Comparison of ENCODE assay signal across 28 mouse cellular contexts in genomic region chr15:99547732-99548131, GRCm38 (mm10). TPM values are rescaled to one million over a fixed set of nuclear protein-coding genes. Genes with fewer than 3 reads are reported as not detected.
DNase-seq lines count a peak whose midpoint lies in the region; ATAC-seq and TF ChIP-seq lines count a peak whose summit lies in the region.
"Had no signal": no experiment of that assay in that cellular context is flagged by ENCODE, and none has a peak within 500 bp of the region (broad histone marks: within the 10 kb centered on the region; RNA-seq: fewer than 3 reads in every experiment).

No protein-coding gene starts in this region.

- TF ChIP-seq CTCF in C2C12 (IDR thresholded peaks at IDR 0.05; ENCODE audit: control insufficient read depth, insufficient read depth, insufficient read length) (no peak), Patski (IDR thresholded peaks at IDR 0.05) (no peak)

- no peaks in the 10 kb centered on the region for H3K79me3 ChIP-seq in C2C12 (ENCODE audit: low read depth)

- H3K4me3 ChIP-seq in C2C12 (ENCODE audit: insufficient read depth, poor library complexity, severe bottlenecking), result no peak overlapping the region
- no peak overlapping the region for H3K4me3 ChIP-seq in limb, embryonic 10.5 days
- no peak overlapping the region for H3K4me3 ChIP-seq in hindbrain, embryonic 12.5 days
- H3K4me3 ChIP-seq: forebrain, embryonic 12.5 days; forebrain, embryonic 15.5 days; heart, adult 2 months; heart, embryonic 10.5 days; heart, embryonic 13.5 days; hindbrain, embryonic 15.5 days had no signal

- peak; percentile 63 for ATAC-seq in Patski
- no peak for ATAC-seq in hindbrain, embryonic 12.5 days (ENCODE audit: low FRiP score)
- ATAC-seq: forebrain, embryonic 15.5 days had no signal

- H3K4me1 ChIP-seq in limb, embryonic 10.5 days, result peaks cover 20% of the 10 kb centered on the region; the same call in 1 of the 2 replicates
- H3K4me1 ChIP-seq in hindbrain, embryonic 12.5 days, result peaks cover 10% of the 10 kb centered on the region
- H3K4me1 ChIP-seq: forebrain, embryonic 12.5 days; forebrain, embryonic 15.5 days; heart, embryonic 13.5 days had no signal

- POLR2A ChIA-PET in Patski (lab: Charles Lee), result no interaction called here

- 0 out of 2 replicates have a peak overlapping the region, but pooled peaks have one; percentile 38 for H3K27ac ChIP-seq in limb, embryonic 10.5 days
- no peak overlapping the region for H3K27ac ChIP-seq in hindbrain, embryonic 12.5 days
- H3K27ac ChIP-seq: forebrain, embryonic 12.5 days; forebrain, embryonic 15.5 days; heart, adult 2 months; heart, embryonic 10.5 days; hindbrain, embryonic 15.5 days had no signal

- no peaks in the 10 kb centered on the region for H3K27me3 ChIP-seq in C2C12 (ENCODE audit: control insufficient read depth, insufficient read depth, insufficient read length)
- H3K27me3 ChIP-seq in Patski, result no peaks in the 10 kb centered on the region
- H3K27me3 ChIP-seq in limb, embryonic 10.5 days (ENCODE audit: low read depth, poor library complexity, severe bottlenecking), result peaks cover 21% of the 10 kb centered on the region
- peaks cover 8% of the 10 kb centered on the region for H3K27me3 ChIP-seq in hindbrain, embryonic 12.5 days
- H3K27me3 ChIP-seq: forebrain, embryonic 15.5 days; hindbrain, embryonic 15.5 days had no signal

- in situ Hi-C loops in Patski (cut with MboI; ENCODE audit: low pct_unique_long_range_greater_than_20kb), result no loop called here

- 76% methylated on average over 6 of the region's 6 CpGs for WGBS in limb, embryonic 10.5 days
- 87% methylated on average over 6 of the region's 6 CpGs for WGBS in hindbrain, embryonic 12.5 days

- no peak overlapping the region for H3ac ChIP-seq in C2C12 (ENCODE audit: control insufficient read depth, insufficient read length, low read depth)

- DNase-seq in 3134 (ENCODE audit: extremely low read depth, insufficient read length, low spot score) (peak; percentile 74), Patski (ENCODE audit: low read depth, low spot score) (peak; percentile 79)
- DNase-seq in limb, embryonic 10.5 days (ENCODE audit: low spot score), result no peak
- no peak for DNase-seq in right cerebral cortex, adult 18-20 months
- no peak for DNase-seq in kidney, adult 8-10 months
- DNase-seq: adrenal gland, postnatal 10 days; adrenal gland, postnatal 36 days; cerebellum, adult 18-20 months; cerebellum, adult 9-10 months; cerebellum, postnatal 14 days; gastrocnemius, postnatal 10 days; gastrocnemius, postnatal 36 days; heart, adult 2 months; heart, postnatal 14 days; heart, postnatal 4 days had no signal

- H3K4me2 ChIP-seq in hindbrain, embryonic 12.5 days (replicated peaks), result no peak overlapping the region
- H3K4me2 ChIP-seq: forebrain, embryonic 12.5 days; forebrain, embryonic 15.5 days; heart, embryonic 13.5 days; hindbrain, embryonic 15.5 days had no signal

- no peaks in the 10 kb centered on the region for H3K9me3 ChIP-seq in limb, embryonic 10.5 days (replicated peaks)
- no peaks in the 10 kb centered on the region for H3K9me3 ChIP-seq in hindbrain, embryonic 12.5 days (replicated peaks)
- H3K9me3 ChIP-seq: forebrain, embryonic 12.5 days; forebrain, embryonic 15.5 days; G1E; heart, embryonic 10.5 days; heart, embryonic 13.5 days; hindbrain, embryonic 15.5 days had no signal

- CTCF ChIA-PET in Patski (lab: Charles Lee), result no interaction called here

- H3K36me3 ChIP-seq in C2C12 (ENCODE audit: control insufficient read depth, insufficient read depth), result no peaks in the 10 kb centered on the region
- no peaks in the 10 kb centered on the region for H3K36me3 ChIP-seq in limb, embryonic 10.5 days
- no peaks in the 10 kb centered on the region for H3K36me3 ChIP-seq in hindbrain, embryonic 12.5 days
- H3K36me3 ChIP-seq: forebrain, embryonic 12.5 days; forebrain, embryonic 15.5 days; G1E; heart, embryonic 10.5 days; heart, embryonic 13.5 days; hindbrain, embryonic 15.5 days had no signal

- no peaks in the 10 kb centered on the region for H3K79me2 ChIP-seq in C2C12 (ENCODE audit: control insufficient read depth, insufficient read depth)

- H3K9ac ChIP-seq in hindbrain, embryonic 12.5 days, result no peak overlapping the region
- H3K9ac ChIP-seq: forebrain, embryonic 12.5 days; forebrain, embryonic 15.5 days; heart, embryonic 13.5 days; hindbrain, embryonic 15.5 days had no signal

TF ChIP-seq in C2C12, 6 proteins besides CTCF, POLR2A, EP300 and RAD21:
- TF ChIP-seq FOSL1 (IDR thresholded peaks at IDR 0.05; ENCODE audit: insufficient read depth, low read length, poor library complexity, severe bottlenecking), result peak; percentile 73
- TF ChIP-seq MYOD1 (IDR thresholded peaks at IDR 0.05; ENCODE audit: control insufficient read depth, insufficient read length, low read depth), result no peak
- TF ChIP-seq MAX (IDR thresholded peaks at IDR 0.05), result peak; percentile 69
- TF ChIP-seq MYOG (IDR thresholded peaks at IDR 0.05; ENCODE audit: control insufficient read depth, extremely low read depth, insufficient read length), result no peak
- TF ChIP-seq USF1 (IDR thresholded peaks at IDR 0.05; ENCODE audit: low read depth), result no peak
- no peak for TF ChIP-seq CEBPB (IDR thresholded peaks at IDR 0.05; ENCODE audit: low read depth)

RNA-seq across cellular contexts. Expression of gene Faim2, which starts 19.8 kb away (rescaled TPM):
- polyA plus RNA-seq in C2C12 (2012; fragmentation: generic; extraction: Trizol) (0.68 TPM), Patski (2021) (0.13 TPM)
- 0.26 TPM in 1 of 2 replicates, not detected in the other for polyA plus RNA-seq in limb, embryonic 10.5 days (2016; fragmentation: Nextera tagmentation; extraction: Ambion mirVana)
- polyA plus RNA-seq in hindbrain, embryonic 12.5 days (2016; fragmentation: Nextera tagmentation; extraction: Ambion mirVana), result 2.9 and 5.5 TPM in 2 replicates
- polyA plus RNA-seq: G1E had no signal

RNA-seq across cellular contexts. Expression of gene Aqp2, which starts 31.1 kb away (rescaled TPM):
- polyA plus RNA-seq in C2C12 (2012; fragmentation: generic; extraction: Trizol) (0.18 TPM), Patski (2021) (not detected)
- not detected in 2 replicates for polyA plus RNA-seq in limb, embryonic 10.5 days (2016; fragmentation: Nextera tagmentation; extraction: Ambion mirVana)
- not detected in 2 replicates for polyA plus RNA-seq in hindbrain, embryonic 12.5 days (2016; fragmentation: Nextera tagmentation; extraction: Ambion mirVana)
- polyA plus RNA-seq: embryonic facial prominence, embryonic 11.5 days; forebrain, embryonic 12.5 days; forebrain, embryonic 15.5 days; G1E; heart, embryonic 13.5 days; hindbrain, embryonic 11.5 days; hindbrain, embryonic 15.5 days; intestine, embryonic 14.5 days had no signal

RNA-seq across cellular contexts. Expression of gene Aqp5, which starts 42.9 kb away (rescaled TPM):
- 395 TPM for polyA plus RNA-seq in C2C12 (2012; fragmentation: generic; extraction: Trizol)
- polyA plus RNA-seq in Patski (2021), result 6.8 TPM
- polyA plus RNA-seq in limb, embryonic 10.5 days (2016; fragmentation: Nextera tagmentation; extraction: Ambion mirVana), result not detected in 2 replicates
- 2.4 and 2.7 TPM in 2 replicates for polyA plus RNA-seq in hindbrain, embryonic 12.5 days (2016; fragmentation: Nextera tagmentation; extraction: Ambion mirVana)
- polyA plus RNA-seq: embryonic facial prominence, embryonic 11.5 days; forebrain, embryonic 15.5 days; G1E had no signal

RNA-seq across cellular contexts. Expression of gene Aqp6, which starts 53.5 kb away (rescaled TPM):
- polyA plus RNA-seq in C2C12 (2012; fragmentation: generic; extraction: Trizol) (not detected), Patski (2021) (not detected)
- polyA plus RNA-seq in limb, embryonic 10.5 days (2016; fragmentation: Nextera tagmentation; extraction: Ambion mirVana), result not detected in 2 replicates
- polyA plus RNA-seq in hindbrain, embryonic 12.5 days (2016; fragmentation: Nextera tagmentation; extraction: Ambion mirVana), result 1.3 and 2.8 TPM in 2 replicates
- polyA plus RNA-seq: embryonic facial prominence, embryonic 11.5 days; embryonic facial prominence, embryonic 14.5 days; forebrain, embryonic 12.5 days; forebrain, embryonic 15.5 days; G1E; heart, embryonic 10.5 days; heart, embryonic 13.5 days; heart, embryonic 16.5 days; intestine, embryonic 14.5 days had no signal

Comparison
In these comparisons a context has a peak if more than half of its experiments do, and no peak if none do; other contexts are left out.
1. DNase-seq: peak in 3134 (single experiment) and Patski (single experiment); none in limb, embryonic 10.5 days (single experiment), right cerebral cortex, adult 18-20 months (single experiment) and kidney, adult 8-10 months (0 of 2).
2. RNA of gene Aqp5, which starts 42.9 kb away (polyA plus RNA-seq): 395 TPM in C2C12 (single experiment); 6.8 TPM in Patski (single experiment), 2.4 to 2.7 TPM in hindbrain, embryonic 12.5 days and not detected in limb, embryonic 10.5 days; every median in the first group is over 10 times any median in the second.